Mouse (Mus musculus): ENCODE measurements at regions not wholly inside any gene's neighbourhood (a gene's known extent, or its start where the extent isn't known, plus 50 kb on each side); places are given as distances from the start of the nearest gene placed in this dataset.

GRCm38 (mm10) chr6:84271441-84271840, 263.1 kb downstream of the Dysf start:
- no peak for TF ChIP-seq CTCF (IDR thresholded peaks at IDR 0.05; ENCODE audit: control insufficient read depth, insufficient read depth, insufficient read length)
- TF ChIP-seq USF1 (IDR thresholded peaks at IDR 0.05; ENCODE audit: low read depth) = no peak
- TF ChIP-seq MYOD1 (IDR thresholded peaks at IDR 0.05; ENCODE audit: control insufficient read depth, insufficient read length, low read depth) = peak; percentile 26
- TF ChIP-seq MAX (IDR thresholded peaks at IDR 0.05) = peak; percentile 64
- TF ChIP-seq MYOG (IDR thresholded peaks at IDR 0.05; ENCODE audit: control insufficient read depth, extremely low read depth, insufficient read length) = no peak
- no peak for TF ChIP-seq CEBPB (IDR thresholded peaks at IDR 0.05; ENCODE audit: low read depth)
- TF ChIP-seq FOSL1 (IDR thresholded peaks at IDR 0.05; ENCODE audit: insufficient read depth, low read length, poor library complexity, severe bottlenecking) = no peak

Data from C2C12 (cell line).